Mouse (Mus musculus): Measurements from ENCODE around the gene Tma7.

DNA sequence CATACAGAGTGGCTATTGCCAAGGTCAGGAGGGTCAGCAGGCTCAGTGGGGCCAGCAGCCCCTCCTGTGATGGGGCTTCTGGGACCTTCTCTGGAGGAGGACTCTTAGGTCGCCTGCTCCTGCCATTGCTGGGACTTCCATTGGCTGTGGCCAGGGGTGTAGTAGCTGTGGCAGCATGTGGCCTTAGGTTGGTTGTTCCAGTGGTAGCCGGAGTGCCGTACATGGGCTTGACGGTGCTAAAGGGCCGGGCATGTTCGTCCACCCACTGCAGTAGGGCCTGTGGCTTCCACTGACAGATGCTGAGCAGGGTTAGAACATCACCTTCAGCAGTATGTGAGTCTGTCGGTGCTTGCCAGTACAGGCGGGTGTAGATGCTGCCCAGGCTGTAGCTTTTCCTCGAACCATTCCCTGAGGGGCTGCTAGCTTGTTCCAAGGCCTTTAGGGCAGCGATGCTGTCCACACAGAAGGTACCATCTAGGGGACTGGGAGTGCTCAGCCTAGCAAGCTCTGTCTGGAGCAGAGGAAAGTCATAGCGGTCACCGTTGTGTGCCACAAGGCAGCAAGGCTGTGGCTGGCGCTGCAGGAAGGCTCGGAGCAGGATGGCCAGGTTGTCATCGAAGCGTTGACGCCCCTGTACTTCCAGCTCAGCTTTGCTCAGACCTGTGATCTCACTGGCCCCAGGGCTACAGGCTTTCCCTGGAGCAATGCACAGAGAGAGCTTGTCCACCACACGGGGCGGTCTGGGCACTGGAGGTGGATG is 24.2 kb downstream of the Tma7 start:
- TF ChIP-seq CTCF (IDR thresholded peaks at IDR 0.05 in 2 of 3, conservative IDR thresholded peaks at IDR 0.05 in 1 of 3; ENCODE audit: control insufficient read depth in 1 of 3, insufficient read depth in 1 of 3, low read depth in 2 of 3, low read length in 3 of 3, poor library complexity in 1 of 3, severe bottlenecking in 1 of 3) (no peak), GATA1 (IDR thresholded peaks at IDR 0.05; ENCODE audit: low read depth, low read length) (no peak), MAFK (IDR thresholded peaks at IDR 0.05; ENCODE audit: borderline replicate concordance, low read depth, low read length) (no peak), POLR2A (IDR thresholded peaks at IDR 0.05; ENCODE audit: control insufficient read depth in 1 of 2, insufficient read depth in 1 of 2, low read depth in 1 of 2, low read length in 2 of 2, poor library complexity in 1 of 2) (no peak), SMC3 (IDR thresholded peaks at IDR 0.05; ENCODE audit: low read depth, low read length) (no peak), EP300 (IDR thresholded peaks at IDR 0.05; ENCODE audit: low read depth in 1 of 2, low read length in 2 of 2) (no peak), MAZ (IDR thresholded peaks at IDR 0.05; ENCODE audit: low read depth, low read length) (no peak), ELF1 (IDR thresholded peaks at IDR 0.05; ENCODE audit: low read depth, low read length) (no peak)

Measured in MEL (cell line).